In the genomic region with DNA sequence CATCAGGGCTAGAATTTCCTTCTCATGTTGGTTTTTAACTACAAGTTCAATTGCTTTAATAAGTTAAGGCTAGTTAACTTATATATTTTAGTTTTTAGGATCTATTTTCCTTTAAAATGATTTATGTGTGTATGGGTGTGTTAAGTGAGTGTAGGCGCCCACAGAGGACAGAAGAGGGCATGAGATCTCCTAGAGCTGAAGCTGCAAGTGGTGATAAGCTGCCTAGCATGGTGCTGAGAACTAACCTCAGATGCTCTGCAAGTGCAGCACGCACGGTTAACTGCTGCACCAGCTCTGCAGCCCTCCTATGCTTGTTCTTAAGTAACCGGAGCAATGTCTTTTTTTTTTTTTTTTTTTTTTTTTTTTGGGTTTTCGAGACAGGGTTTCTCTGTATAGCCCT, we compare ENCODE assay signal across 18 mouse cellular contexts. TPM values are rescaled to one million over a fixed set of nuclear protein-coding genes. Genes with fewer than 3 reads are reported as not detected.
DNase-seq lines count a peak whose midpoint lies in the region; ATAC-seq lines count a peak whose summit lies in the region.
"Had no signal": no experiment of that assay in that cellular context is flagged by ENCODE, and none has a peak within 500 bp of the region (broad histone marks: within the 10 kb centered on the region; RNA-seq: fewer than 3 reads in every experiment).

No protein-coding gene starts in this region.

- DNase-seq in right cerebral cortex, postnatal 25 days, result no peak
- DNase-seq in adrenal gland, adult (ENCODE audit: inconsistent age in 2 of 2, low spot score in 1 of 2), result no peak
- DNase-seq: adrenal gland, adult 2 months; adrenal gland, adult 8-10 months; adrenal gland, postnatal 10 days; adrenal gland, postnatal 14 days; adrenal gland, postnatal 25 days; adrenal gland, postnatal 36 days; B cell, adult 2 months; cerebellum, adult 11 months; cerebellum, adult 11-12 months; cerebellum, adult 18-20 months; cerebellum, adult 2 months had no signal

- peak; percentile 53 for ATAC-seq in megakaryocyte progenitor cell, adult 5-6 weeks (replicated peaks; ENCODE audit: poor library complexity)
- peak; percentile 65; the same call in 1 of the 2 replicates for ATAC-seq in megakaryocyte-erythroid progenitor cell, adult 5-6 weeks (replicated peaks; ENCODE audit: low FRiP score, low TSS enrichment, poor library complexity, severe bottlenecking)
- ATAC-seq: activated CD4-positive, CD25-positive, alpha-beta regulatory T cell, adult 4 months; CD4-positive, CD25-positive, alpha-beta regulatory T cell, adult 4 months; Patski had no signal

RNA-seq across cellular contexts. Expression of a gene that starts 7.4 kb away (rescaled TPM):
- total RNA-seq in megakaryocyte progenitor cell, adult 5-6 weeks (2015), result 21.3 TPM in 2 replicates
- 36.5 and 43.8 TPM in 2 replicates for total RNA-seq in megakaryocyte progenitor cell, adult 5-6 weeks (2017)
- total RNA-seq in megakaryocyte-erythroid progenitor cell, adult 5-6 weeks (2014; fragmentation: Nextera tagmentation), result 29.0 and 43.7 TPM in 2 replicates
- 62.6 and 67.7 TPM in 2 replicates for total RNA-seq in megakaryocyte-erythroid progenitor cell, adult 5-6 weeks (2017)

RNA-seq across cellular contexts. Expression of a gene that starts 10.8 kb away (rescaled TPM):
- 26.7 and 27.8 TPM in 2 replicates for total RNA-seq in megakaryocyte progenitor cell, adult 5-6 weeks (2015)
- 54.7 and 62.6 TPM in 2 replicates for total RNA-seq in megakaryocyte progenitor cell, adult 5-6 weeks (2017)
- 20.3 and 23.3 TPM in 2 replicates for total RNA-seq in megakaryocyte-erythroid progenitor cell, adult 5-6 weeks (2014; fragmentation: Nextera tagmentation)
- 42.8 and 43.0 TPM in 2 replicates for total RNA-seq in megakaryocyte-erythroid progenitor cell, adult 5-6 weeks (2017)

RNA-seq across cellular contexts. Expression of a gene that starts 21.1 kb away (rescaled TPM):
- 11.8 and 13.5 TPM in 2 replicates for total RNA-seq in megakaryocyte progenitor cell, adult 5-6 weeks (2015)
- total RNA-seq in megakaryocyte progenitor cell, adult 5-6 weeks (2017), result 29.0 and 31.0 TPM in 2 replicates
- total RNA-seq in megakaryocyte-erythroid progenitor cell, adult 5-6 weeks (2014; fragmentation: Nextera tagmentation), result 12.6 and 14.9 TPM in 2 replicates
- total RNA-seq in megakaryocyte-erythroid progenitor cell, adult 5-6 weeks (2017), result 25.6 and 38.2 TPM in 2 replicates

RNA-seq across cellular contexts. Expression of a gene that starts 47.6 kb away (rescaled TPM):
- 10.3 and 10.6 TPM in 2 replicates for total RNA-seq in megakaryocyte progenitor cell, adult 5-6 weeks (2015)
- 4.4 and 5.1 TPM in 2 replicates for total RNA-seq in megakaryocyte progenitor cell, adult 5-6 weeks (2017)
- total RNA-seq in megakaryocyte-erythroid progenitor cell, adult 5-6 weeks (2014; fragmentation: Nextera tagmentation), result 11.2 and 12.1 TPM in 2 replicates
- 7.7 and 9.4 TPM in 2 replicates for total RNA-seq in megakaryocyte-erythroid progenitor cell, adult 5-6 weeks (2017)
